Mouse (Mus musculus) forebrain, embryonic 12.5 days (tissue): ENCODE measurements around the gene Inka1. TPM values are rescaled to one million over a fixed set of nuclear protein-coding genes. Genes with fewer than 3 reads are reported as not detected.

Experiments
- ATAC-seq: fragments of 200-750 bp; cut with Nextera tagmentation; 2 replicates; pipeline ENCODE4 v1.8.0; 2017; ENCODE audit warnings: moderate TSS enrichment; ENCODE audit not compliant: low FRiP score
- H3K27ac ChIP-seq: fragments of 300-500 bp; sonication (generic); 2 replicates; pipeline ENCODE4 v1.5.1; 2016; ENCODE audit warnings: mild to moderate bottlenecking
- H3K27me3 ChIP-seq: fragments of 300-500 bp; sonication (generic); 2 replicates; pipeline ENCODE4 v1.6.1; 2016; ENCODE audit warnings: mild to moderate bottlenecking
- H3K36me3 ChIP-seq: fragments of 300-500 bp; sonication (generic); replicated peaks from 2 replicates; pipeline ENCODE4 v1.6.1; 2016; ENCODE audit warnings: mild to moderate bottlenecking
- H3K4me1 ChIP-seq: fragments of 300-500 bp; sonication (generic); 2 replicates; pipeline ENCODE4 v1.6.1; 2016
- H3K4me2 ChIP-seq: fragments of 300-500 bp; sonication (generic); 2 replicates; pipeline ENCODE4 v1.6.1; 2016; ENCODE audit warnings: mild to moderate bottlenecking, moderate library complexity
- H3K4me3 ChIP-seq: fragments of 300-500 bp; sonication (generic); replicated peaks from 2 replicates; pipeline ENCODE4 v1.5.1; 2016; ENCODE audit warnings: mild to moderate bottlenecking
- H3K9ac ChIP-seq: fragments of 300-500 bp; sonication (generic); 2 replicates; pipeline ENCODE4 v1.6.1; 2016; ENCODE audit warnings: mild to moderate bottlenecking
- H3K9me3 ChIP-seq: fragments of 300-500 bp; sonication (generic); 2 replicates; pipeline ENCODE4 v1.6.1; 2016
- WGBS: fragments of 180-500 bp; shearing (Covaris S2); methylation state at CpG from one replicate; pipeline ENCODE4 v1.1.7; 2016; 5-methylcytosine and 5-hydroxymethylcytosine counted together
- polyA plus RNA-seq: library from polyadenylated mRNA; unstranded; fragments of >200 nt; fragmentation: Nextera tagmentation; extraction: Ambion mirVana; gene quantifications from 2 replicates; pipeline ENCODE4 v1.2.1, GENCODE M21; 2016

The Inka1 gene
- polyA plus RNA-seq, 1 experiment from 2014 or later = 18.3 TPM

DNA sequence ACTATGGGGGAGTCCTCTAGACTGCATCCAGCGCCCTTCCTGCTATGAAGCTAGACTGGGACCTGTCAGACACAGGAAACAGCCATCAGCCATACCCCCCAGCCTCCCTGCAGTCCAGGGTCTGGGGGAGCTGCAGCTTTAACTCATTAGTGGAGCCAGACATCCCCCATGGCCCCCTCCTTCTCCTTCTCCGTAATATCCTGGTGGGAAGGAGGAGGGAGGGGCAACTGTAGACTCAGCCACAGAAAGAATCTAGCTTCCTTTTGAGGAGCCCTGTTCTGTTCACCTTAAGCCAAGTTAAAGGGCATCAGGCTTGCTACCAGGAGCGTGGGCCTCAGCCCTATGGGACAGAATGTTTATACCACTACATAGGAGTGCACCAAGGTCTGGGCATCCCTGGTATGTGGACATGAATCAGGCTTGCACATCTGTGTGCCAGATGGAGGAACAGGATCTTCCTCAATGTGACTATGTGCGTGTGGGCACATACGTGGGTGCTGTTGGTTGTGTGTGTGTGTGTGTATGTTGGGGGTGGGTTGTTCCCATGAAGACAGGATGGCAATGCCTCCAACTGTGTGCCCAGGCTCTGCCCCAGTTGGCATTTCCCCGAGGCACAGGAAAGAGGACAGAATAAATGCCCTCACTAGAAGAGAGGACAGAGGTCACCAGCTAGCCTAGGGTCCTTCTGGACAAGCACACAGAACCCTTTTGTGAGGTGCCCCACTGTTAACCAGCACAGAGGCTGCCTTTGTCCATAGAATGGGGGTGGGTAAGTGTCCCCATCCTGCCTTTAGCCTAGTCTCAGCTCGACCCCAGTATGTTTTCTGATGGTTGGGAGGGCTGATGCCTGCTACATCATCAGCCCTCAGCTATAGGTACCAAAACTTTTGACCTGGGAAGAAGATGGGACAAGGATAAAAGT lies 3.7 kb downstream of the Inka1 start:
- WGBS = 54% methylated on average over 7 of the region's 7 CpGs
- peaks cover 22% of the 10 kb centered on the region for H3K27me3 ChIP-seq
- no peak for ATAC-seq
- peak overlapping the region; percentile 78 for H3K27ac ChIP-seq
- no peaks in the 10 kb centered on the region for H3K9me3 ChIP-seq
- 0 out of 2 replicates have a peak overlapping the region, but pooled peaks have one; percentile 9 for H3K9ac ChIP-seq
- no peaks in the 10 kb centered on the region for H3K36me3 ChIP-seq
- peak overlapping the region; percentile 6 for H3K4me2 ChIP-seq
- no peak overlapping the region for H3K4me3 ChIP-seq
- peaks cover 31% of the 10 kb centered on the region for H3K4me1 ChIP-seq

GRCm38 (mm10) chr9:107978815-107979214 lies 6.9 kb downstream of the Inka1 start:
- no peak for ATAC-seq
- Histone ChIP-seq H3K4me2 (no peak overlapping the region), H3K27me3 (peaks cover 3% of the 10 kb centered on the region; the same call in 1 of the 2 replicates), H3K9me3 (no peaks in the 10 kb centered on the region), H3K36me3 (no peaks in the 10 kb centered on the region), H3K4me3 (no peak overlapping the region), H3K9ac (no peak overlapping the region), H3K27ac (no peak overlapping the region), H3K4me1 (peaks cover 21% of the 10 kb centered on the region)
- 92% methylated on average over 12 of the region's 12 CpGs for WGBS

- Histone ChIP-seq H3K4me3 (no peak within 1 kb of the TSS), H3K4me2 (0 out of 2 replicates have a peak within 1 kb of the TSS, but pooled peaks have one; percentile 6), H3K27me3 (no peaks in the 10 kb centered on the region), H3K4me1 (no peaks in the 10 kb centered on the region), H3K36me3 (peaks cover 16% of the 10 kb centered on the region), H3K9me3 (no peaks in the 10 kb centered on the region), H3K9ac (no peak within 1 kb of the TSS), H3K27ac (no peak within 1 kb of the TSS)
- ATAC-seq = no peak
- 75% methylated on average over 12 of the region's 12 CpGs for WGBS
Measured at GRCm38 (mm10) chr9:107975399-107976386, 10.0 kb downstream of the Inka1 start, which contains the start of gene Uba7. Gene Uba7 (plus strand): TSS chr9:107975505.

DNA sequence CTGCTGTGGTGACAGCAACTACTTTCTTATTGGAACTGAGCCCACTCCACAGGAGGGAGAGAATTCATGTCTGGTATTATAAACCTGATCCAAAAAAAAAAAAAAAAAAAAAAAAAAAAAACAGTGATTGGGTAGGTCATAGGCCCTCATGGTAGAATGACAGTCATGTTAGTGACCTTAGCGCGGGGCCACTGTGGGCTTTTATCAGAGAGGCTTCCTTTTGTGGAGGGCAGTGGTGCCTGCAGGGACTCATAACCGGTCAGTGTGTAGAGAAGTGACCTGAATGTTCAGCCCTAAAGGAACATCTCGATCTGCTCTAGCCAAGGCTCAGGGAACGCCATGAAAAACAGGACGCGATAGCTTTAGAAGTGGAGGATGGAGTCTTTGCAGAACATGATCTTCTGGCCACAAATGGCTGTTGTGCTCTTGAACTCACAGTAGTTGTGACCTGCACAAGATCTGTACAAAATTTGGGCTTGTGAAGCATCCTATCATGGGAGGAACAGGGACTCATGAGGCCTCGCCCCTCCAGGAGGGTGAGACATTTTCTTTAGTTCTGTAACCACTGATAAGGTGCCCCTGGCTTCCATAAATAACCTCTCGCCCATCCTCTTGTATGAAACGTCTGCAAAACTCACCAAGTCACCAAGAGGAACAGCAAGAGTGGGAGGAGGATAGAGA lies 11.0 kb downstream of the Inka1 start:
- Histone ChIP-seq H3K36me3 (peaks cover 26% of the 10 kb centered on the region), H3K4me2 (no peak overlapping the region), H3K9ac (no peak overlapping the region), H3K9me3 (no peaks in the 10 kb centered on the region), H3K4me3 (no peak overlapping the region), H3K27ac (no peak overlapping the region), H3K4me1 (no peaks in the 10 kb centered on the region), H3K27me3 (no peaks in the 10 kb centered on the region)
- ATAC-seq = no peak
- WGBS = 90% methylated on average over 10 of the region's 10 CpGs

DNA sequence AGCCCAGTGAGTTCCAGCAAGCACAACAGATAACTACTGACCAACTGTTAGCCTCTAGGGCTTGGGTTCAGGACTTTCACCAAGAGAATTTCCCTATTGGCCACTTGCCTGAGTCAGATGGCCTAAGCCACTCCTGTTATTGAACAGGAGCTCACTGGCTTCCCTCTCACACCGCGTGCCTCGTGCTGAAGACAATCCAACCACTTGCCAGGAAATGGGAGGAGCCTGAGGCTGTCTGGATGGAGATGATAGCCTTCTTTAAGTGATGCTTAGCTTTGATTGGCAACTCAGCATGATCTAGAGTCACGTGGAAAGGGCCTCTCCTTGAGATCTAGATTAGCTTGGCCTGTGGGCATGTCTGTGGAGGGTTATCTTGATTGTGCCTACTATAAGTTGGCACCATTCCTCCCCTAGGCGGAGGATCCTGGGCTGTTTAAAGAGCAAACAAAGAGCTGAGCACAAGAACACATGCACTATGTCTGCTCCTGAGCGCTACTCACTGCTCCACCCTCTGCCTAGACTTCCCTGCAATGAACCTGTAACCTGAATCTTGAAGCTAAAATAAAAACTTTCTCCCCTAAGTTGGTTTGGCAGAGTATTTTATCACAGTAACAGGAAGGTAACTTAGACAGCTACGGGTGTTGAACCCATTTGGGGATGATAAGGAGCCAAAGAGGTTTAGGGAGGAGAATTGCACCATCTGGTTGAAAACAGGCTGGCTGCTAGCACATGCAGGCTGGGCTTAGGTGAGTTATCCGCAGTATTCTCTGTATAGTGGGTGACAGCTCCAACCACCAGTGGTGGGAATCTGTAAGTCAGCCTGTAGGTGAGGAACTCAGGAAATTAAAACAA lies 13.8 kb downstream of the Inka1 start:
- Histone ChIP-seq H3K4me3 (no peak overlapping the region), H3K9me3 (no peaks in the 10 kb centered on the region), H3K9ac (no peak overlapping the region), H3K4me2 (no peak overlapping the region), H3K4me1 (no peaks in the 10 kb centered on the region), H3K36me3 (peaks cover 43% of the 10 kb centered on the region), H3K27me3 (no peaks in the 10 kb centered on the region), H3K27ac (no peak overlapping the region)
- ATAC-seq = no peak
- WGBS = 80% methylated on average over 8 of the region's 8 CpGs

DNA sequence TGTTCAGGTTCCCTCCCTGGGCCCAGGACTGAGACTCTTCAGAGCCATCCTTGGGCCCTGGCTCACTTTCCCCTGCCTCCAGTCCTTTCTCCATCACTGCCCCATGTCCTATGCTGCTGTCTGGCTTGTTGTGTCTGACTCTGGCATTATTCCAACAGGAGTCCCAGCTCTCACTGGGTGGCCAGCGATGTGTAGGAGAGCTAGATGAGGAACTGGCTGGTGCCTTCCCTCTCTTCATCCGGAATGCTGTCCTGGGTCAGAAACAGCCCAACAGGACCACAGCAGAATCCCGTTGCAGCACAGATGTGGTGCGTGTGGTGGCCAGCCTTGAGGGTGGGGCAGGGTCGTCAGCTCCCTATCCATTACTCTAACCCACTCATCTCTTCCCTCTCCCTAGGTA lies 15.4 kb downstream of the Inka1 start:
- no peak overlapping the region for H3K27ac ChIP-seq
- H3K9me3 ChIP-seq = no peaks in the 10 kb centered on the region
- H3K4me3 ChIP-seq = no peak overlapping the region
- 91% methylated on average over 5 of the region's 5 CpGs for WGBS
- no peak overlapping the region for H3K9ac ChIP-seq
- peaks cover 46% of the 10 kb centered on the region for H3K36me3 ChIP-seq
- H3K4me1 ChIP-seq = no peaks in the 10 kb centered on the region
- no peak overlapping the region for H3K4me2 ChIP-seq
- H3K27me3 ChIP-seq = no peaks in the 10 kb centered on the region
- ATAC-seq = no peak

- Histone ChIP-seq H3K4me3 (no peak overlapping the region), H3K9ac (no peak overlapping the region), H3K27me3 (no peaks in the 10 kb centered on the region), H3K4me1 (no peaks in the 10 kb centered on the region), H3K4me2 (no peak overlapping the region), H3K9me3 (no peaks in the 10 kb centered on the region), H3K27ac (no peak overlapping the region), H3K36me3 (peaks cover 56% of the 10 kb centered on the region)
- WGBS = 92% methylated on average over 7 of the region's 7 CpGs
- ATAC-seq = no peak
Measured at GRCm38 (mm10) chr9:107968531-107968930, 17.1 kb downstream of the Inka1 start.

DNA sequence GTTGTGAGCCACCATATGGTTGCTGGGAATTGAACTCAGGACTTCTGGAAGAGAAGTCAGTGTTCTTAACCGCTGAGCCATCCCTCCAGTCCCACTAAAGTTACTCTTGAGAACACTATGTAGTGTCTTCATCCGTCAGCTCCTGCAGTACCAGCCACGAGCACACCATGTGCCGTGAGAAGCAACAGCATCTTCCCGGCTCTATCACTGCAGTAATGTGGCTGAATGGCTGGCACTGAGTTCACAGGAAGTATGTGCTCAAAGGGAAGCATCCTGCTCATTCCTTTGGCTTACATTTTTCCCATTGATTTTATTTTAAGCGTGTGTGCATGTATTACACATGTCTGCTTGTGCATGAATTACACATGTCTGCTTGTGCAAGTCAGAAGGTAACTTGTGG lies 18.2 kb downstream of the Inka1 start:
- no peak for ATAC-seq
- Histone ChIP-seq H3K36me3 (peaks cover 57% of the 10 kb centered on the region), H3K9me3 (no peaks in the 10 kb centered on the region), H3K27ac (no peak overlapping the region), H3K4me2 (no peak overlapping the region), H3K4me1 (no peaks in the 10 kb centered on the region), H3K27me3 (no peaks in the 10 kb centered on the region), H3K4me3 (no peak overlapping the region), H3K9ac (no peak overlapping the region)
- WGBS = 92% methylated on average over 6 of the region's 6 CpGs

- H3K27me3 ChIP-seq = no peaks in the 10 kb centered on the region
- peaks cover 64% of the 10 kb centered on the region for H3K36me3 ChIP-seq
- H3K9me3 ChIP-seq = no peaks in the 10 kb centered on the region
- no peak overlapping the region for H3K27ac ChIP-seq
- WGBS = 93% methylated on average over 10 of the region's 10 CpGs
- no peak overlapping the region for H3K4me3 ChIP-seq
- H3K9ac ChIP-seq = no peak overlapping the region
- no peak overlapping the region for H3K4me2 ChIP-seq
- H3K4me1 ChIP-seq = peaks cover 4% of the 10 kb centered on the region; the same call in 1 of the 2 replicates
- no peak for ATAC-seq
Measured at GRCm38 (mm10) chr9:107966676-107967075, 19.0 kb downstream of the Inka1 start.

- Histone ChIP-seq H3K4me3 (no peak overlapping the region), H3K4me1 (peaks cover 12% of the 10 kb centered on the region), H3K9ac (no peak overlapping the region), H3K9me3 (no peaks in the 10 kb centered on the region), H3K27me3 (no peaks in the 10 kb centered on the region), H3K36me3 (peaks cover 63% of the 10 kb centered on the region), H3K27ac (no peak overlapping the region), H3K4me2 (no peak overlapping the region)
- WGBS = 93% methylated on average over 9 of the region's 9 CpGs
- ATAC-seq = no peak
Measured at GRCm38 (mm10) chr9:107964681-107965080, 21.0 kb downstream of the Inka1 start.

DNA sequence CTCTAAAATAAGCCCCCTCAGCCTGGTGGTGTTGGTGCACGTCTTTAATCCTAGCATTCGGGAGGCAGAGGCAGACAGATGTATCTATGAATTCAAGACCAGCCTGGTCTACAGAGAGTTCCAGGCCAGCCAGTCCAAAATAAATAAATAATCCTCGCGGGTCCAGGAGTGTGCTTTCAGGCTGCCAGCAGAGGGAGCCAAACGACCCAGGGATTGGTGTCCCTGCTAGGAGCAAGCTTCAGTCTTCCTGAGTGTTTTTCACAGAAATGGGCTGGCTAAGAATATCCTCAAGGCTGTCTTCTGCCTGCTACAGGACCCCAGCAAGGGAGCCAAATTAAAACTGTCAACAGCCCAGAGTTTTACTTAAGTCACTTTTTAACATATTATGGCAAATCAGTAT lies 22.0 kb downstream of the Inka1 start:
- Histone ChIP-seq H3K4me3 (no peak overlapping the region), H3K36me3 (peaks cover 63% of the 10 kb centered on the region)
- WGBS = 28% methylated on average over 5 of the region's 5 CpGs

More for the DNA sequence above, 22.0 kb downstream of the Inka1 start:
- H3K4me1 ChIP-seq = peaks cover 12% of the 10 kb centered on the region
- no peak overlapping the region for H3K27ac ChIP-seq
- H3K9me3 ChIP-seq = no peaks in the 10 kb centered on the region
- no peak overlapping the region for H3K9ac ChIP-seq
- 0 out of 2 replicates have a peak, but pooled peaks have one; percentile 41 for ATAC-seq
- H3K4me2 ChIP-seq = no peak overlapping the region
- no peaks in the 10 kb centered on the region for H3K27me3 ChIP-seq
